Mouse (Mus musculus) neutrophil, adult 5-6 weeks (primary cell): ENCODE data around the gene Lysmd2. TPM values are rescaled to one million over a fixed set of nuclear protein-coding genes. Genes with fewer than 3 reads are reported as not detected.

ENCODE experiments used
- ATAC-seq: fragments of 151-379, 151-347 bp; 2 replicates; pipeline ENCODE4 v1.8.0; 2017; ENCODE audit warnings: mild to moderate bottlenecking, moderate TSS enrichment; ENCODE audit not compliant: insufficient number of reproducible peaks, poor library complexity, low FRiP score, severe bottlenecking; ENCODE audit errors: extremely low read depth
- total RNA-seq: library from RNA; stranded (forward); fragments of 200-1000 nt; gene quantifications from 2 replicates; pipeline ENCODE4 v1.2.3, GENCODE M21; 2017

The Lysmd2 gene
- total RNA-seq, 1 experiment from 2014 or later = 0.70 TPM

- no peak for ATAC-seq
These were observed 58.1 kb downstream of the Lysmd2 start, which contains the start of gene Scg3 for GRCm38 (mm10) chr9:75683426-75684191. Scg3 (minus strand) TSS chr9:75684056.

- no peak for ATAC-seq
These were observed 58.8 kb downstream of the Lysmd2 start for GRCm38 (mm10) chr9:75684292-75684691.

GRCm38 (mm10) chr9:75684772-75685171 lies 59.2 kb downstream of the Lysmd2 start:
- no peak for ATAC-seq

Other genes with a start within 250 kb of the Lysmd2 start
- gene Mapk6, start 215.7 kb upstream of the Lysmd2 start, total RNA-seq = 33.3 and 36.3 TPM in 2 replicates
- 21.4 and 22.9 TPM in 2 replicates for gene Leo1, start 184.2 kb upstream of the Lysmd2 start, total RNA-seq
- gene Tmod3, start 66.1 kb upstream of the Lysmd2 start, total RNA-seq = 316 and 327 TPM in 2 replicates
- under 0.01 TPM in 1 of 2 replicates, not detected in the other for gene Tmod2, start 14.4 kb upstream of the Lysmd2 start, total RNA-seq
- gene Scg3, start 58.3 kb downstream of the Lysmd2 start, total RNA-seq = not detected in 2 replicates
- gene Bmp5, start 149.6 kb downstream of the Lysmd2 start, total RNA-seq = not detected in 2 replicates